Mouse (Mus musculus) E14TG2a.4 (cell line): Measurements from ENCODE around the gene Meox2.

Experiments used
- CTCF ChIP-seq: conservative IDR thresholded peaks from 2 replicates; pipeline ENCODE4 v1.5.1; 2014; ENCODE audit warnings: low read length
- NANOG ChIP-seq: IDR thresholded peaks from 2 replicates; pipeline ENCODE4 v1.6.1; 2014; ENCODE audit warnings: borderline replicate concordance, low read length, mixed read lengths
- POU5F1 ChIP-seq: IDR thresholded peaks from 2 replicates; pipeline ENCODE4 v1.6.1; 2014; ENCODE audit warnings: low read length, borderline replicate concordance

DNA sequence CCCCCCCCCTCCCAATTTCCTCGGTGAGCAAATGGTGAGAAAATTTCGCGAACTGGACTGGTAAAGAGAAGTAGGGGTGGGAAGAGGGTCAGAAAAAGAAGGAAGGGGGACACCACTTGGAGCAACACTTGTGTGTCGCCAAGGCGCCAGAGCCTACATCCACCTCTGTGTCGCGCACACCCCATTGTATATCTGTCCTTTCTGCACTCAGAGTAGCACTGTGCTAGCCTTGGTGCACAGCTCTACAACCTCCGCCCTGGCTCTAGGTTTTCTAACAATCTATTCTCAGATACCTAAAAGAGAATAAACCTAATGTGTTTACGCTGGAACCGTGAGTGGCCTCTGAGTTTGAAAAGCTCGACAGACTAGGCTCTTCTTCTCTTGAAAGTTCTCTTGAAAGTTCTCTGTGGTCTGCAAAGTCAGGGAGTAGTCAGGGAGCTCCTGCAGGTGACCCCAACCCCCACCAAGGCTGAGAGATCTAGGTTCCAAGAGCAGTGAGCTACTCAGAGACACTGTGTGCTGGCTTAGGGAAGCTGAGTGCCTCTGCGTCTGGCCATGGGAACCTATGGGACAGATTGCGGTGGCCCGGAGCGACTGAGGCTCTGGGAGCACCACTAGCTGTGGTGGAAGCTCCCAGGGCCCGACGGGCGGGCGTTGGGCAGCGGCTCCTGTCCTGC, 489 bp upstream of the Meox2 start:
- no peak for TF ChIP-seq CTCF
- TF ChIP-seq POU5F1 = no peak
- TF ChIP-seq NANOG = no peak
